Comparison of ENCODE assay signal across 8 mouse cellular contexts in genomic region chr7:100894057-100894832, GRCm38 (mm10). TPM values are rescaled to one million over a fixed set of nuclear protein-coding genes. Genes with fewer than 3 reads are reported as not detected.
A peak's percentile ranks its signal among the peaks of the same experiment; 100 is the strongest.
DNase-seq lines count a peak whose midpoint lies in the region; ATAC-seq and TF ChIP-seq lines count a peak whose summit lies in the region.

No protein-coding gene starts in this region.

- TF ChIP-seq CTCF in ES-Bruce4 (IDR thresholded peaks at IDR 0.05; ENCODE audit: low read depth, low read length), result no peak

- peak overlapping the region; percentile 68 for H3K4me3 ChIP-seq in ES-Bruce4 (ENCODE audit: low read depth, low read length)
- peak overlapping the region; percentile 57 for H3K4me3 ChIP-seq in midbrain, embryonic 15.5 days

- no peak for TF ChIP-seq POLR2A in ES-Bruce4 (IDR thresholded peaks at IDR 0.05; ENCODE audit: insufficient read depth, low read length)

- TF ChIP-seq EP300 in ES-Bruce4 (IDR thresholded peaks at IDR 0.05; ENCODE audit: insufficient read depth, low read depth, low read length), result no peak

- no peaks in the 10 kb centered on the region for H3K27me3 ChIP-seq in ES-Bruce4 (ENCODE audit: control insufficient read depth, insufficient read depth, low read length, poor library complexity, severe bottlenecking)
- no peaks in the 10 kb centered on the region for H3K27me3 ChIP-seq in midbrain, embryonic 15.5 days (replicated peaks)

- H3K9ac ChIP-seq in ES-Bruce4 (ENCODE audit: low read depth, poor library complexity, severe bottlenecking), result peak overlapping the region; percentile 79
- H3K9ac ChIP-seq in midbrain, embryonic 15.5 days, result peak overlapping the region; percentile 66

- no peaks in the 10 kb centered on the region for H3K4me1 ChIP-seq in ES-Bruce4 (ENCODE audit: control insufficient read depth, insufficient read depth, low read length)
- peaks cover 33% of the 10 kb centered on the region for H3K4me1 ChIP-seq in midbrain, embryonic 15.5 days

- peak; percentile 59 for DNase-seq in R1 (ENCODE audit: low read depth, low spot score)
- peak; percentile 50 for DNase-seq in embryo, embryonic 10.5 days (ENCODE audit: low spot score)
- DNase-seq in heart, postnatal 10 days, result peak; percentile 41 to 43
- DNase-seq in left cerebral cortex, adult 8-10 months (ENCODE audit: low spot score in 2 of 2), result peak; percentile 56 to 67
- peak; percentile 48 for DNase-seq in testis, postnatal 14 days (ENCODE audit: low spot score)
- no peak for DNase-seq in ovary, adult 18-20 months (ENCODE audit: low spot score)

- intact Hi-C loops in heart, postnatal 10 days (cut with DNase I), result no loop called here

- H3K9me3 ChIP-seq in ES-Bruce4 (replicated peaks; ENCODE audit: control insufficient read depth, insufficient read depth, low read length, poor library complexity, severe bottlenecking), result no peaks in the 10 kb centered on the region
- no peaks in the 10 kb centered on the region for H3K9me3 ChIP-seq in midbrain, embryonic 15.5 days

- no peaks in the 10 kb centered on the region for H3K36me3 ChIP-seq in ES-Bruce4 (ENCODE audit: control insufficient read depth, insufficient read depth, low read length, poor library complexity, severe bottlenecking)
- H3K36me3 ChIP-seq in midbrain, embryonic 15.5 days (replicated peaks), result no peaks in the 10 kb centered on the region

- peak; percentile 73 for ATAC-seq in midbrain, embryonic 15.5 days (replicated peaks)

- 4% methylated on average over 52 of the region's 53 CpGs for WGBS in midbrain, embryonic 15.5 days

- H3K27ac ChIP-seq in ES-Bruce4 (ENCODE audit: insufficient read depth, low read length), result no peak overlapping the region
- H3K27ac ChIP-seq in midbrain, embryonic 15.5 days, result peak overlapping the region; percentile 71

- H3K4me2 ChIP-seq in midbrain, embryonic 15.5 days, result peak overlapping the region; percentile 91

RNA-seq across cellular contexts. Expression of gene Relt, which starts 31.0 kb away (rescaled TPM):
- polyA plus RNA-seq in ES-Bruce4 (2011; ENCODE audit: insufficient read depth, insufficient read length, low read depth, missing spikeins), result 10.6 and 14.1 TPM in 2 replicates
- total RNA-seq in heart, postnatal 10 days (2021), result 1 to 10 TPM; 4.0 to 4.6 TPM
- total RNA-seq in left cerebral cortex, adult 8-10 months (2022), result 10 to 100 TPM; 16.7 to 18.9 (median 17.8) TPM
- 4.7 and 5.9 TPM in 2 replicates for polyA plus RNA-seq in midbrain, embryonic 15.5 days (2015; fragmentation: Nextera tagmentation; extraction: Ambion mirVana)

RNA-seq across cellular contexts. Expression of gene Arhgef17, which starts 37.7 kb away (rescaled TPM):
- 21.0 and 25.5 TPM in 2 replicates for polyA plus RNA-seq in ES-Bruce4 (2011; ENCODE audit: insufficient read depth, insufficient read length, low read depth, missing spikeins)
- 10 to 100 TPM; 32.9 to 41.2 TPM for total RNA-seq in heart, postnatal 10 days (2021)
- total RNA-seq in left cerebral cortex, adult 8-10 months (2022), result 100 to 1,000 TPM; 138 to 145 (median 141) TPM
- 13.9 and 14.4 TPM in 2 replicates for polyA plus RNA-seq in midbrain, embryonic 15.5 days (2015; fragmentation: Nextera tagmentation; extraction: Ambion mirVana)
